Mouse (Mus musculus) heart, adult 2 months (tissue): Measurements from ENCODE around the gene Bnipl.

Experiments
- CTCF ChIP-seq: fragments of 200-600 bp; IDR thresholded peaks from 2 replicates; pipeline ENCODE4 v1.8.1; 2022; ENCODE audit warnings: antibody characterized with exemption, mild to moderate bottlenecking, moderate library complexity
- EP300 ChIP-seq: fragments of 200-500 bp; IDR thresholded peaks from 2 replicates; pipeline ENCODE4 v1.6.1; 2011; ENCODE audit warnings: low read depth, low read length, control low read depth; ENCODE audit not compliant: insufficient read depth
- POLR2A ChIP-seq: fragments of 200-500 bp; IDR thresholded peaks from 2 replicates; pipeline ENCODE4 v1.6.1; 2011; ENCODE audit warnings: mild to moderate bottlenecking, low read depth, low read length, control low read depth; ENCODE audit not compliant: insufficient read depth

GRCm38 (mm10) chr3:95284062-95284461 lies 33.1 kb upstream of the Bnipl start:
- TF ChIP-seq CTCF (no peak), EP300 (no peak), POLR2A (no peak)
